Mouse (Mus musculus) gastrocnemius, postnatal 10 days (tissue): ENCODE results near the gene Atf7ip. TPM values are rescaled to one million over a fixed set of nuclear protein-coding genes. Genes with fewer than 3 reads are reported as not detected.

Experiments
- DNase-seq: peaks from one replicate; pipeline ENCODE4 v3.0.0; 2021; ENCODE audit warnings: mixed read lengths
- total RNA-seq, 2 experiments: library from RNA; stranded (reverse); gene quantifications; 2 replicates each; pipeline ENCODE4 v1.2.3; 2021

The Atf7ip gene
- total RNA-seq, 2 experiments from 2014 or later: 51.8 to 80.1 TPM

GRCm38 (mm10) chr6:136646207-136646606 lies 140.2 kb downstream of the Atf7ip start:
- DNase-seq: no peak

- no peak for DNase-seq
Measured at GRCm38 (mm10) chr6:136647455-136647861, 141.5 kb downstream of the Atf7ip start.

- no peak for DNase-seq
Measured at GRCm38 (mm10) chr6:136650664-136651063, 144.7 kb downstream of the Atf7ip start.

- DNase-seq: no peak
Measured at GRCm38 (mm10) chr6:136653331-136653730, 147.4 kb downstream of the Atf7ip start.

- DNase-seq: no peak
Measured at GRCm38 (mm10) chr6:136654470-136654869, 148.5 kb downstream of the Atf7ip start.

- no peak for DNase-seq
Measured at GRCm38 (mm10) chr6:136655786-136656185, 149.8 kb downstream of the Atf7ip start.

- DNase-seq: no peak
Measured at GRCm38 (mm10) chr6:136658303-136658702, 152.3 kb downstream of the Atf7ip start.

GRCm38 (mm10) chr6:136659226-136659625 lies 153.3 kb downstream of the Atf7ip start:
- no peak for DNase-seq

Other genes with a start within 250 kb of the Atf7ip start
- gene Gm8994, start 178.6 kb upstream of the Atf7ip start, total RNA-seq: not detected
- gene E330021D16Rik, start 90.6 kb upstream of the Atf7ip start, total RNA-seq: not detected
- gene Plbd1, start 155.8 kb downstream of the Atf7ip start, total RNA-seq: 10 to 100 TPM; 15.4 to 16.4 TPM